Mouse (Mus musculus) heart, postnatal 14 days (tissue): Measurements from ENCODE around the gene Arpc2. TPM values are rescaled to one million over a fixed set of nuclear protein-coding genes. Genes with fewer than 3 reads are reported as not detected.

Experiments used
- DNase-seq, 2 experiments: peaks; one replicate each; pipeline ENCODE4 v3.0.0; 2021 to 2022
- intact Hi-C: fragments of 180-260 bp; cut with DNase I; formaldehyde crosslinking; loops from one replicate; pipeline ENCODE4 v1.15.1; 2025
- long read RNA-seq, 2 experiments: library from polyadenylated mRNA; stranded (forward); transcript quantifications; one replicate each; pipeline ENCODE4 v2.0.0; 2021
- total RNA-seq, 2 experiments: library from RNA; stranded (reverse); gene quantifications; 2 replicates each; pipeline ENCODE4 v1.2.3; 2021

Gene Arpc2
- total RNA-seq, result 100 to 1,000 TPM; 143 to 165 TPM
- long read RNA-seq, experiment 1, transcript Arpc2-201 (10 exons, 1,404 nt), result major isoform, 230 of 352 reads
- long read RNA-seq, experiment 1, transcript Arpc2-203 (11 exons, 1,439 nt), result minor isoform, 104 of 352 reads
- long read RNA-seq, experiment 1, partial matches to known transcripts, result 7 of 352 reads
- long read RNA-seq, experiment 1, other reads (novel, unspliced or antisense), result 8 of 352 reads
- long read RNA-seq, experiment 2, transcript Arpc2-203 (11 exons, 1,439 nt), result minor isoform, 90 of 246 reads
- long read RNA-seq, experiment 2, transcript Arpc2-201 (10 exons, 1,404 nt), result major isoform, 149 of 246 reads
- long read RNA-seq, experiment 2, partial matches to known transcripts, result 4 of 246 reads
- long read RNA-seq, experiment 2, other reads (novel, unspliced or antisense), result 3 of 246 reads

- DNase-seq, result peak; percentile 99
- intact Hi-C loops, result no loop called here
Observed at GRCm38 (mm10) chr1:74235938-74236589, at the start of gene Arpc2. Gene Arpc2, plus strand, starts transcription at chr1:74236084.

GRCm38 (mm10) chr1:74190471-74190870 is 45.4 kb upstream of the Arpc2 start:
- DNase-seq, result no peak
- intact Hi-C loops, result no loop called here

- intact Hi-C loops, result no loop called here
- DNase-seq, result no peak
Observed at GRCm38 (mm10) chr1:74192711-74193110, 43.2 kb upstream of the Arpc2 start.

- intact Hi-C loops, result no loop called here
- DNase-seq, result no peak
Observed at GRCm38 (mm10) chr1:74194445-74194844, 41.4 kb upstream of the Arpc2 start, which contains the start of gene Cxcr1. Gene Cxcr1, minus strand, starts transcription at chr1:74194631.

- intact Hi-C loops, result loop anchor here (5.0 kb wide), 1 partner anchor 294 kb away; no protein-coding TSS in a partner anchor
- peak; percentile 9 to 31 for DNase-seq
Observed at GRCm38 (mm10) chr1:74195961-74196360, 39.9 kb upstream of the Arpc2 start.

- no peak for DNase-seq
- intact Hi-C loops, result loop anchor here (5.0 kb wide), 1 partner anchor 295 kb away; no protein-coding TSS in a partner anchor
Observed at GRCm38 (mm10) chr1:74196621-74197419, 39.1 kb upstream of the Arpc2 start.

- DNase-seq, result no peak
- intact Hi-C loops, result loop anchor here (5.0 kb wide), 1 partner anchor 296 kb away; no protein-coding TSS in a partner anchor
Observed at GRCm38 (mm10) chr1:74197726-74198470, 38.0 kb upstream of the Arpc2 start.

GRCm38 (mm10) chr1:74199046-74199445 is 36.8 kb upstream of the Arpc2 start:
- no peak for DNase-seq
- intact Hi-C loops, result loop anchor here (5.0 kb wide), 1 partner anchor 297 kb away; no protein-coding TSS in a partner anchor

GRCm38 (mm10) chr1:74201048-74201844 is 34.6 kb upstream of the Arpc2 start:
- intact Hi-C loops, result no loop called here
- no peak for DNase-seq

- intact Hi-C loops, result no loop called here
Observed at GRCm38 (mm10) chr1:74203457-74203856, 32.4 kb upstream of the Arpc2 start.

GRCm38 (mm10) chr1:74205881-74206280 is 30.0 kb upstream of the Arpc2 start:
- intact Hi-C loops, result loop anchor here (1.0 to 5.0 kb wide), 4 partner anchors 61 to 247 kb away; partner anchors contain the start of genes Aamp, Catip and Pnkd
- DNase-seq, result peak; percentile 13 to 42

More at GRCm38 (mm10) chr1:74203457-74203856, 32.4 kb upstream of the Arpc2 start:
- no peak for DNase-seq

- DNase-seq, result no peak
- intact Hi-C loops, result loop anchor here (1.0 to 5.0 kb wide), 3 partner anchors 61 to 246 kb away; partner anchors contain the start of genes Aamp and Pnkd
Observed at GRCm38 (mm10) chr1:74206642-74207041, 29.2 kb upstream of the Arpc2 start.

- intact Hi-C loops, result loop anchor here (2.0 to 5.0 kb wide), 2 partner anchors 59 to 245 kb away; no protein-coding TSS in a partner anchor
Observed at GRCm38 (mm10) chr1:74207906-74208305, 28.0 kb upstream of the Arpc2 start.

GRCm38 (mm10) chr1:74208941-74209340 is 26.9 kb upstream of the Arpc2 start:
- no peak for DNase-seq

More at GRCm38 (mm10) chr1:74207906-74208305, 28.0 kb upstream of the Arpc2 start:
- no peak for DNase-seq

GRCm38 (mm10) chr1:74219922-74220321 is 16.0 kb upstream of the Arpc2 start:
- no peak for DNase-seq
- intact Hi-C loops, result no loop called here

More at GRCm38 (mm10) chr1:74208941-74209340, 26.9 kb upstream of the Arpc2 start:
- intact Hi-C loops, result loop anchor here (5.0 kb wide), 1 partner anchor 58 kb away; no protein-coding TSS in a partner anchor

GRCm38 (mm10) chr1:74227317-74227716 is 8.6 kb upstream of the Arpc2 start:
- peak; percentile 40 to 44 for DNase-seq
- intact Hi-C loops, result no loop called here

GRCm38 (mm10) chr1:74229942-74230341 is 5.9 kb upstream of the Arpc2 start:
- no peak for DNase-seq
- intact Hi-C loops, result no loop called here

- no peak for DNase-seq
- intact Hi-C loops, result no loop called here
Observed at GRCm38 (mm10) chr1:74230992-74231391, 4.9 kb upstream of the Arpc2 start.
